Mouse (Mus musculus) liver, embryonic 16.5 days (tissue): ENCODE measurements around the gene Sun5. TPM values are rescaled to one million over a fixed set of nuclear protein-coding genes. Genes with fewer than 3 reads are reported as not detected.
"Not testable (repeated sequence)": the region's sequence is repeated elsewhere in the genome, so short reads cannot be mapped to it uniquely, and the experiment has no call there.

Experiments used
- ATAC-seq: fragments of 200-750 bp; cut with Nextera tagmentation; 2 replicates; pipeline ENCODE4 v1.8.0; 2017; ENCODE audit warnings: low read depth, mild to moderate bottlenecking, moderate number of reproducible peaks, moderate library complexity
- H3K27ac ChIP-seq: fragments of 300-500 bp; sonication (generic); 2 replicates; pipeline ENCODE4 v1.5.1; 2014; ENCODE audit warnings: mild to moderate bottlenecking, low read length
- H3K27me3 ChIP-seq: fragments of 300-500 bp; sonication (generic); 2 replicates; pipeline ENCODE4 v1.6.1; 2014; ENCODE audit warnings: low read depth, low read length, mixed read lengths; ENCODE audit not compliant: control insufficient read depth, insufficient read depth
- H3K36me3 ChIP-seq: fragments of 300-500 bp; sonication (generic); 2 replicates; pipeline ENCODE4 v1.6.1; 2014; ENCODE audit warnings: mild to moderate bottlenecking; ENCODE audit not compliant: control insufficient read depth, insufficient read depth
- H3K4me1 ChIP-seq: fragments of 300-500 bp; sonication (generic); 2 replicates; pipeline ENCODE4 v1.6.1; 2014; ENCODE audit warnings: low read depth, low read length, mixed read lengths; ENCODE audit not compliant: control insufficient read depth
- H3K4me2 ChIP-seq: fragments of 300-500 bp; sonication (generic); 2 replicates; pipeline ENCODE4 v1.6.1; 2014; ENCODE audit warnings: low read depth, low read length, mixed read lengths
- H3K4me3 ChIP-seq: fragments of 300-500 bp; sonication (generic); 2 replicates; pipeline ENCODE4 v1.5.1; 2014; ENCODE audit warnings: low read depth, mild to moderate bottlenecking, low read length
- H3K9ac ChIP-seq: fragments of 300-500 bp; sonication (generic); 2 replicates; pipeline ENCODE4 v1.6.1; 2014; ENCODE audit warnings: low read depth, low read length
- H3K9me3 ChIP-seq: fragments of 300-500 bp; sonication (generic); replicated peaks from 2 replicates; pipeline ENCODE4 v1.6.1; 2016; ENCODE audit warnings: low read length; ENCODE audit not compliant: control insufficient read depth
- WGBS: fragments of 180-500 bp; shearing (Covaris S2); extraction: QIAGEN DNeasy Blood & Tissue Kit; methylation state at CpG from one replicate; pipeline ENCODE4 v1.1.7; 2014; ENCODE audit not compliant: insufficient replicate concordance; 5-methylcytosine and 5-hydroxymethylcytosine counted together
- polyA plus RNA-seq: library from polyadenylated mRNA; unstranded; fragments of >200 nt; fragmentation: Nextera tagmentation; extraction: Ambion mirVana; gene quantifications from 2 replicates; pipeline ENCODE4 v1.2.1, GENCODE M21; 2015

Sun5 gene
- polyA plus RNA-seq, 1 experiment from 2014 or later, result not detected

- Histone ChIP-seq H3K4me1 (no peaks in the 10 kb centered on the region), H3K27me3 (no peaks in the 10 kb centered on the region), H3K36me3 (no peaks in the 10 kb centered on the region), H3K4me2 (no peak overlapping the region), H3K4me3 (no peak overlapping the region), H3K9me3 (no peaks in the 10 kb centered on the region), H3K27ac (no peak overlapping the region), H3K9ac (no peak overlapping the region)
- no peak for ATAC-seq
- WGBS, result 68% methylated on average over 7 of the region's 7 CpGs
Measured at GRCm38 (mm10) chr2:153828704-153829103, 42.2 kb downstream of the Sun5 start.

DNA sequence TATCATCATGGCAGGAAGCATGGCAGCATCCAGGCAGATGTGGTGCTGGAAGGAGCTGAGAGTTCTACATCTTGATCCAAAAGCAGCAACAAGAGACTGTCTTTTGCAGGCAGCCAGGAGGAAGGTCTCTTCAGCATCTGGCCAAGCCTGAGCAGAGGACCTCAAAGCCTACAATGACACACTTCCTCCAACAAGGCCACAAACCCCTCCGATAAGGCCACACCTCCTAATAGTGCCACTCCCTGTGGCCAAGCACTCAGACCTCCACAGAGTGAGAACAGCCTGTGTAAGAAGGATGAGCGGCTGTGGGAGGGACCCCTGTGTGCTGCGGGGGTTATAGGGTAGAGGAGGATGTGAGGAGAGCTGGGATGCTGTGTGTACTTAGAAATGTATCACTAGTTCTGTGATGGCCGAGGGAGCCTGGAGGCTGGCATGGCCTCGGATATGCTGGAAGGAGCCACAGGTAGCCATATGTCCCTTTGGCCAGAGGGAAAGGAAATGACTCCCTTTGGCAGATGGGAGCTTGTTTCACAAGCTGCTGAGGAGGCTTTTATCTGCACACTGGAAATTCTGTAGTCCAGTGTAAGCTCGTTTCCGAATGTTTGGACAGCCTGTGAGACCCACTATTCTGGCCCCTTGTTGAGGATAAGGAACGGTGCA, 43.6 kb downstream of the Sun5 start:
- Histone ChIP-seq H3K9ac (no peak overlapping the region), H3K4me2 (no peak overlapping the region), H3K27ac (no peak overlapping the region), H3K27me3 (no peaks in the 10 kb centered on the region), H3K36me3 (no peaks in the 10 kb centered on the region), H3K4me3 (no peak overlapping the region), H3K9me3 (no peaks in the 10 kb centered on the region), H3K4me1 (no peaks in the 10 kb centered on the region)
- ATAC-seq, result no peak
- 57% methylated on average over 8 of the region's 8 CpGs for WGBS

DNA sequence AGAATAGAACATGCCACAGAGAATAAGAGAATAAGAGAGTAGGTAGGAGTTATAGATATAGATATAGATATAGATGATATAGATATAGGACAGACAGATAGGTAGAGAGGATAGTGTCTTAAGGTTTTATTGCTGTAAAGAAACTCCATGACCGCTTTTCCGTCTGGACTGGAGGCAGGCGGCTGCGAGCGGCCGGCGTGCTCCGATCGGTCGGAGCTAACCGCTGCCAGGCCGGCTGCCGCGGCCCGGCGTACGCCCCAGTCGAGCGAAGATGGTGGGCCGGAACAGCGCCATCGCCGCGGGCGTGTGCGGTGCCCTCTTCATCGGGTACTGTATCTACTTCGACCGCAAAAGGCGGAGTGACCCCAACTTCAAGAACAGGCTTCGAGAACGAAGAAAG, 45.0 kb downstream of the Sun5 start:
- not testable (repeated sequence) for H3K4me1 ChIP-seq, H3K36me3 ChIP-seq, H3K4me2 ChIP-seq, H3K27me3 ChIP-seq, H3K9ac ChIP-seq, H3K4me3 ChIP-seq, H3K9me3 ChIP-seq, H3K27ac ChIP-seq, ATAC-seq
- WGBS, result 58% methylated on average over 32 of the region's 32 CpGs

- no peak overlapping the region for H3K4me2 ChIP-seq
- no peaks in the 10 kb centered on the region for H3K9me3 ChIP-seq
- no peaks in the 10 kb centered on the region for H3K27me3 ChIP-seq
- H3K4me1 ChIP-seq, result no peaks in the 10 kb centered on the region
- 70% methylated on average over 6 of the region's 6 CpGs for WGBS
- no peak overlapping the region for H3K4me3 ChIP-seq
- ATAC-seq, result no peak
- H3K9ac ChIP-seq, result no peak overlapping the region
- H3K36me3 ChIP-seq, result no peaks in the 10 kb centered on the region
- no peak overlapping the region for H3K27ac ChIP-seq
Measured at GRCm38 (mm10) chr2:153824593-153824992, 46.3 kb downstream of the Sun5 start.

DNA sequence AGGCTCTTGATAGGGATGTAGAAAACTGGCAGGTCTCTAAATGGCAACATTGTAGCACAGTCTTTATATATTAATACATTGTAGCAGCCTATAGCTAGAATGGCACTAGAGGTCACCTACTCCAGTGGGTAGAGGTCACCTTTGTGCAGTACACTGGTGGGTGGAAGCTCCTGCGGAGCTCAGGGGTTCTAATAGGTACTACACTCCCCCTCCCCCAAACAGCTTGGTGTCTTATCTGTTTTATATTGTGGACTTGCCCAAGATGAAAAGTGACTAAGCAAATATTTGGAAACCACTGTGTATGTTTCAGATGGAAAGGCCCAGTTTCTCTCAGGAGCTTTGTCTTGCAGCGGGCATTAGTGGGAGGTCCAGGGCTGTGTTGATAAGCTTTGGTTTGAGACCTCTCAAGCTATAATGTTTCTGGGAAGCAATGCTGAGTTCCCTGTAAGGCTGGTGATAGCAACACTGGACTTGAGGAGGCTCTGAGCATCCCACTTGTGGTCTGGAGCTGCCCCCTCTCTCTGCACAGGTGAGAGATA, 48.8 kb downstream of the Sun5 start:
- no peaks in the 10 kb centered on the region for H3K27me3 ChIP-seq
- no peaks in the 10 kb centered on the region for H3K36me3 ChIP-seq

DNA sequence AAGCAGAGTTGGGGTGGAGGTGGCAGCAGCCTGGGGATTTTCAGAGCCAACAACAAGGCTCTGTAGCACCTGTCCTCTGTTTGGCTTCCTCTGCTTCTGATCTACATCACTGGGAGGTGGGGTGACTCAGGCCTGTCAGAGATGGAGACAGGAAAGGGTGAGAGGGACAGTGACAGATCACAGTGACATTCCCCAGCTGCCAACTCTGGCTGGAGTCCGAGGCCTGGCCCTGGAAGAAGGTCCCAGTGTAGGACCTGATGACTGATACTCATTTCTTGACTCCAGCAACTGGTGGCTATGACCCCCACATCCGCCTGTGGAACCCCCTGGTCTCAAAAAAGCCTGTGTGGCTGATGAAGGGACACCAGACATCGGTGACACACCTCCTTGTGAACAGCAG, 61.0 kb downstream of the Sun5 start:
- H3K9me3 ChIP-seq, result no peaks in the 10 kb centered on the region
- ATAC-seq, result no peak
- 47% methylated on average over 3 of the region's 3 CpGs for WGBS

More for the DNA sequence above, 48.8 kb downstream of the Sun5 start:
- H3K9ac ChIP-seq, result no peak overlapping the region
- no peak overlapping the region for H3K27ac ChIP-seq
- 37% methylated on average over 2 of the region's 2 CpGs for WGBS
- no peak for ATAC-seq
- no peak overlapping the region for H3K4me3 ChIP-seq
- H3K4me2 ChIP-seq, result no peak overlapping the region
- no peaks in the 10 kb centered on the region for H3K4me1 ChIP-seq
- no peaks in the 10 kb centered on the region for H3K9me3 ChIP-seq

DNA sequence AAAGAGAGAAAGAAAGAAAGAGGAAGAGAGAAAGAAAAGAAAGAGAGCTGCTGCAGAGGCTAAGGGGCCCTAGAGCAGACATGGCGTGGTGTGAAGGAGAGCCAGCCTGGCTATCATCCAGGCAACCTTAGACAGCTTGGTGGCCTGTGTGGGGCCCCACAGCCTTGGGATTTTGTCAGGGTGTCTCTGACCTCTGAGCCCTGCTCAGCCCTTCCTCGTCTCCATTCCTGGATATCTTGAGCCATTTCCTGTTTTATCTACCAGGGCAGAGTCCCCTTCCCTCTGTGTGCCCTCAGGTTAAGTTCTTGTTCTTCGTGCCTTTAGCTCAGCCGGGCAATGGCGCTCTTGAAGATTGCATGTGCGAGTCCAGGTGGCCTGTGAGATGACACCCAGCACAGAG, 62.0 kb downstream of the Sun5 start:
- Histone ChIP-seq H3K9me3 (no peaks in the 10 kb centered on the region), H3K27ac (no peak overlapping the region), H3K4me2 (no peak overlapping the region), H3K36me3 (no peaks in the 10 kb centered on the region), H3K4me3 (no peak overlapping the region), H3K4me1 (no peaks in the 10 kb centered on the region), H3K27me3 (no peaks in the 10 kb centered on the region), H3K9ac (no peak overlapping the region)
- 55% methylated on average over 6 of the region's 6 CpGs for WGBS
- ATAC-seq, result no peak

More for the DNA sequence above, 61.0 kb downstream of the Sun5 start:
- Histone ChIP-seq H3K4me3 (no peak overlapping the region), H3K27ac (no peak overlapping the region), H3K36me3 (no peaks in the 10 kb centered on the region), H3K4me2 (no peak overlapping the region), H3K27me3 (no peaks in the 10 kb centered on the region), H3K9ac (no peak overlapping the region), H3K4me1 (no peaks in the 10 kb centered on the region)

DNA sequence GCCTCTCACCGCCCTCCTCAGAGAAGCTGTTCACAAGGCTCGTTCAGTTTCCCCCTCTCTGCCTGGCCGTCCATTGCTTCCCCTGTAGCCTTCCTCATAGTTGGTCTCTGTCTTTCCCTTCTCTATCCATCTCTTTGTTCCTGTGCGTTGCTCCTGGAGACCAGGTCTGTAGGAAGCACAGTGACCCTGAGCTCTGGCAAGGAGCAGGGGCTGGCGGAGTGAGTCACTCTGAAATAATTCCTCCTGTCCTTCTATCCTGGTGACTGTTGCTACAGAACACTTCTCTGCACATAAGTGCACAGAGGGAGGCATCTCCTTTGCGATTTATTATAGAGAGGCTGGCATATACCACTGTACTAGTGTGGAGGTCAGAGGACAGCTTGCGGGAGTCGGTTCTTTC, 62.7 kb downstream of the Sun5 start:
- Histone ChIP-seq H3K4me2 (no peak overlapping the region), H3K4me3 (no peak overlapping the region), H3K36me3 (no peaks in the 10 kb centered on the region), H3K27me3 (no peaks in the 10 kb centered on the region), H3K4me1 (no peaks in the 10 kb centered on the region), H3K9ac (no peak overlapping the region), H3K9me3 (no peaks in the 10 kb centered on the region), H3K27ac (no peak overlapping the region)
- 63% methylated on average over 8 of the region's 8 CpGs for WGBS
- ATAC-seq, result no peak

GRCm38 (mm10) chr2:153807464-153807863, 63.4 kb downstream of the Sun5 start:
- not testable (repeated sequence) for H3K27me3 ChIP-seq, H3K4me3 ChIP-seq, H3K9me3 ChIP-seq, H3K27ac ChIP-seq, H3K4me1 ChIP-seq, H3K9ac ChIP-seq, ATAC-seq, H3K36me3 ChIP-seq, H3K4me2 ChIP-seq
